Mouse (Mus musculus) layer of hippocampus, postnatal 10 days (tissue): ENCODE measurements at regions not wholly inside any gene's neighbourhood (a gene's known extent, or its start where the extent isn't known, plus 50 kb on each side); places are given as distances from the start of the nearest gene placed in this dataset.

Experiments
- DNase-seq, 2 experiments: peaks; one replicate each; pipeline ENCODE4 v3.0.0; 2021; ENCODE audit warnings: low spot score in 2 of 2

DNA sequence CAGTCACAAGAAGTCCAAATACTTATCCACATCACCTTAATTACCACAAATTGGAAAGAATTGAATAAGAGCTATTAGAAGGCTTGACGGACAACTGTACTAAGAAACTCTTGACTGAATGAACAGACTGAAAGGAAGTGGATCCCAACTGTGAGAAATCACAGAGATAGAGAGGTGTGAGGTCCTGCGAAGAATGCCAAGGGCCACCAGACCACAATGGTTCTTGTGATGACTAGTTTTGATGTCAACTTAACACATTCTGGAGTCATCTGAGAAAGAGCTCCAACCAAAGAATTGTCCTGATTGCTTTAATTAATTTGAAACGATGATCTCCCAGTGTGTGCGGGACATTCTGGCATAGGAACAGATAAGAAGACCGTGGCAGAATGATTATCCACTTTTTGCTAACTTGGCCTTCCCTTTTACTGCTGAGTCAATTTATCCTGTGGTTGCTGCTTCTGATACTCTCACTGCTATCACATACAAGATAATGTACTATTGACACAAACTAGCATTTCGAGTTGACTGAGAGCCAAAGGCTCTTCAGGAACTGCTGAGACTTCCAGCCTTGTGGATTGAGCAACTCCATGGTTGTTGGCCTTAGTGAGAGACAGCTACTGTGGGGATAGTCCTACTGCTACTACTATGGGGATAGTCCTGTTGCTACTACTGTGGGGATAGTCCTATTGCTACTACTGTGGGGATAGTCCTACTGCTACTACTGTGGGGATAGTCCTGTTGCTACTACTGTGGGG lies 268.5 kb downstream of the Olfr1505 start:
- no peak for DNase-seq

GRCm38 (mm10) chr19:14191820-14192219 lies 278.5 kb downstream of the Olfr1505 start:
- no peak for DNase-seq

- DNase-seq, result no peak
Measured at GRCm38 (mm10) chr19:14197864-14198263, 284.5 kb downstream of the Olfr1505 start.

DNA sequence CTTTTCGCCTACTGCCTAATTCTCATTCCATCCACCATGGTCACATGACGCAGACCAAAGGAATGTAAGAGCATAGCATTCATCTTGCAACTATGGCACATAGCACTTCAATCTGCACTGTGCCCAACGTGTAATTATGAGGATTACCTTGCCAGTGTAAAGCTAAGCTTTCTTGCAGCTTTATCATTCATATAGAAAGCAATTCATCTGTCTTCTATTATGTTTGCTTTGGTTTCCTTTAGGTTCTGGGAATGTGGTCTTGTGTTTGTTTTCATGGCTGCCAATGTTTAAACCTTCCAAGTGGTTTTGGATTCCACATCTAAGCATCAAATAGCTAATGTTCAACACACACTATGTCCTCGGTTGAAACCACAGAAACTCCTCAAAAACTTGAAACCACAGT lies 307.2 kb downstream of the Olfr1505 start:
- no peak for DNase-seq

GRCm38 (mm10) chr19:14225061-14225696 lies 311.8 kb downstream of the Olfr1505 start:
- no peak for DNase-seq

DNA sequence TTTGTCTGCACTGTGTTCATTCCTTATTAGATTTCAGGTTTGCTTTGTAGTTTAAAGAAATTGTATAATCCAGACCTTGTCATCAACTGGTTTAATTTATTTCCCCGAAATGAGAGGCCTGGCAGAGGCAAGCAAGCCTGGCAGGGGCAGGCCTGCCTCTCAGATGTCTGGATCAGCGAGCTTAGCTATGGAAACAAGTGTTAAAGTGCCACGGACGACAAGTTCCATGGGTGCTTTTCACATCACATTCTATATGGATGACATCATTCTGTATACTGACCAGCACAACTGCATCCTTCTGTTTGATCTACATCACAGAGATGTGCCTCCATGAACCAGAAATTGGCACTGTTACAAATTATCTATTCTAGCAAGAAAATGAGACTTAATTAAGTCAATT lies 312.5 kb downstream of the Olfr1505 start:
- peak in 1 of 2 experiments; percentile 26 for DNase-seq

DNA sequence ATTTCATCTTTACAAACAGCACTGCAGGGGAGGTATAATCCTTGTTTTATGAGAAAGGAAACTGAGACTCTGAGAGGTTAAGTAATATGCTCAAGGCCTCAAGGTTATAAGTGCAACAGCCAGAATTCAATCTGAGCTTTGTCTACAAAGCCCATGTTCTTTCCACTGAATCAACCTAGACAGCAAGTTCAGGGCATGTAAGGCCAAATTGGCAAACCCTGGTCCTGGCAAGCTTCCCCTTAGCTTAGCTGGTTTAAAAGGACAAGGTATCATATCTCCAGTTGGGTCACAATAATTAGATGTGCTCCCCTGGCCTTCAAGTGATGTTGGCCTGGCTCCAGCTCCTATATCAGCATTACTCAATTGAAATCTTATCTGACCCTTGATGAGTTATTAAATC lies 313.2 kb downstream of the Olfr1505 start:
- no peak for DNase-seq

DNA sequence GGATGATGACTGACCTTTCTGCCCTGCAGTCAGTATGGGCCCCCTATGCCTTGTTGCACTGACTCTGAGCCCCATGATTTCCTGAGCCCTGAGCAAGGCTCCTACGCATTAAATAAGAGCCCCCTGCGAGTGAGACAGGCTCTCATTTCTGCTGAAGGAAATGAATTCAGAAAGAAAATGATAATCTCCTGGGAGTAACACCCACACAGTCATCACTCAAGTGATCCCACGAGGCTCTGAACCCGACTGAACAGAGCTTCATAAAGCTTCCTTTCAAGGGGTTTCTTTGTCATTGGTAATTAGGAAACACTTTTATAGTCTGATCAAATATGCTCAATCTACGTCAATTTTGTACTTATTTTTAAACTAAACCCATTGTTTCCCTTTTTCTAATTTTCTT lies 330.2 kb downstream of the Olfr1505 start:
- no peak for DNase-seq

- DNase-seq, result no peak
Measured at GRCm38 (mm10) chr19:14246973-14247614, 333.8 kb downstream of the Olfr1505 start.

GRCm38 (mm10) chr19:14247979-14248378 lies 334.6 kb downstream of the Olfr1505 start:
- DNase-seq, result peak; percentile 18 to 34

GRCm38 (mm10) chr19:14258621-14259051 lies 339.2 kb downstream of the Tle4 start:
- DNase-seq, result peak; percentile 7 to 27

GRCm38 (mm10) chr19:14259223-14259622 lies 338.6 kb downstream of the Tle4 start:
- DNase-seq, result no peak

GRCm38 (mm10) chr19:14289331-14289737 lies 308.5 kb downstream of the Tle4 start:
- DNase-seq, result no peak

GRCm38 (mm10) chr19:14290911-14291310 lies 306.9 kb downstream of the Tle4 start:
- no peak for DNase-seq

DNA sequence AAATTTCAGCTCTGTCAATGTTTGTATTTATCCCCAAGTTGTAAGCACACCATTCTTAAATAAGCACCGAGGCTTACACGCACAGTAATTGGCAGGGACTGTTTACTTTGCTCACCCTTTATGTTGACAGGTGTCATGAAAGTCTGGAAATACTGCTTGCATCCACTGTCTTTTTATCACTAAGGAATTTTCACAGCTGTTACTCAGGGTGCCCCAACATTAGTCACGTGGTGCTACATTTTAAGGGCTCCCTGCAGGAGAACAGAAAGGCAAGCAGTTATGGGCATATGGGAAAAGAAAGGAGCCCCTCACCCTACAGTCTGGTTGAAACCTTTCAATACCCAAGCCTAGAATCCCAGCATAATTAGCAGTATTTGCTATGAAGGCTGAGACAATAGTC lies 304.7 kb downstream of the Tle4 start:
- no peak for DNase-seq

GRCm38 (mm10) chr19:14301176-14301943 lies 296.5 kb downstream of the Tle4 start:
- no peak for DNase-seq

DNA sequence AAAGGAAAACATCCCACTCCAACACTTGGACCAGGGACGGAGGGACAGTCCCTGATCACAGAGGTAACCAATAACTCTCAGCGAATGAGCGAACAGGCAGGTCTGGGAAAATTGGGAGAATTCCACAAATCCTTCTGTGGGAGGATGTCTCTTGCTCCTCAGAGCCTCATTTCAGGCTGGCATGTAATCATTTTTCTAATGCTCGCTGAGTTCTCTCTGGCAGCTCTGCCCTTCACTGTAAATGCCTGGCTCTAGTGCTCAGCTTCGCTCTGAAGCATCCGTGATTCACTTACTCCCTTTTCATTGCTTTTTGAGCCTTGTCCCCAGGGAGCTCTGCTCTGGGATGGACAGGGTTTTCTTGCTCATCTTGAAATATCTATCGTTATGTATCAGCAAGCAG lies 283.6 kb downstream of the Tle4 start:
- no peak for DNase-seq

- DNase-seq, result no peak
Measured at GRCm38 (mm10) chr19:14319677-14320191, 278.1 kb downstream of the Tle4 start.

GRCm38 (mm10) chr19:14325353-14326052 lies 272.3 kb downstream of the Tle4 start:
- DNase-seq, result no peak
